Mouse (Mus musculus) Patski (cell line): ENCODE measurements around the gene Slc16a9. TPM values are rescaled to one million over a fixed set of nuclear protein-coding genes. Genes with fewer than 3 reads are reported as not detected.

ENCODE experiments used
- ATAC-seq: fragments of 100-300 bp; one replicate; pipeline ENCODE4 v1.8.0; 2021
- CTCF ChIA-PET: fragments of 350-600 bp; sonication (Branson Sonifier 250); formaldehyde crosslinking; loops from one replicate; lab custom pipeline; 2022; ENCODE audit warnings: inconsistent platforms; lab: Charles Lee
- POLR2A ChIA-PET: fragments of 350-600 bp; sonication (Branson Sonifier 250); formaldehyde crosslinking; loops from one replicate; lab custom pipeline; 2022; ENCODE audit warnings: antibody characterized with exemption, inconsistent platforms; lab: Charles Lee
- DNase-seq: peaks from one replicate; pipeline ENCODE4 v3.0.0-alpha.2; 2011; ENCODE audit warnings: low read depth, low spot score
- H3K27me3 ChIP-seq: fragments of 371-371 bp; one replicate; pipeline ENCODE4 v1.5.1; 2021
- CTCF ChIP-seq: fragments of 100-300 bp; IDR thresholded peaks from one replicate; pipeline ENCODE4 v1.5.1; 2021
- in situ Hi-C: fragments of 300-500 bp; cut with MboI; formaldehyde crosslinking; loops from 3 replicates; pipeline ENCODE4 v1.11.1; 2018; ENCODE audit warnings: low pct_unique_long_range_greater_than_20kb, mixed read lengths
- polyA plus RNA-seq: library from polyadenylated mRNA; unstranded; gene quantifications from one replicate; pipeline ENCODE4 v1.2.3, GENCODE M21; 2021

Gene Slc16a9
- polyA plus RNA-seq, 1 experiment from 2014 or later, result 0.42 TPM

DNA sequence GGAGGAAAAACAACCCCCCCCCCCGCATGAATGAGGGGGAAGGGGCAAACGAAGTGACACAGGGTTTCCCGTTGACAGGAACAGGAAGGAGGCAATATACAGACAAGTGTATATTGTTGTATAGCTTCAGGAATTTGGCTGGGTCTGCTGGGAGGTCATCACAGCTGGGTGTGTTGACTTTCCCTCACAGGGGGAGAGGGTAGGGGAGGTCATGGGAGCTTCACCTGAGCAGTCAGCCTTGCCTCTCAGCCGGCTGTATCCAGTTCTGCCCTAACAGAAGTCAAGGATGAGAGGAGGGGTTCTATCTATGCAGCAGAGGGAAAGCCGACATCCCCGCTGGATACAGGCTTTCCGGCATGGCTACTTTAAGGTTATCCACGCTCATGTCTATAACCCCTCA lies 49.2 kb downstream of the Slc16a9 start:
- ATAC-seq, result no peak
- no peak for TF ChIP-seq CTCF
- POLR2A ChIA-PET, result no interaction called here
- in situ Hi-C loops, result loop anchor here (10.0 to 25.0 kb wide), 3 partner anchors 269 to 857 kb away; no protein-coding TSS in a partner anchor
- CTCF ChIA-PET, result interaction anchor here (1.5 kb wide), 1 partner anchor 520 kb away, joined by 3 read pairs; no protein-coding TSS in a partner anchor
- no peaks in the 10 kb centered on the region for H3K27me3 ChIP-seq
- DNase-seq, result no peak

DNA sequence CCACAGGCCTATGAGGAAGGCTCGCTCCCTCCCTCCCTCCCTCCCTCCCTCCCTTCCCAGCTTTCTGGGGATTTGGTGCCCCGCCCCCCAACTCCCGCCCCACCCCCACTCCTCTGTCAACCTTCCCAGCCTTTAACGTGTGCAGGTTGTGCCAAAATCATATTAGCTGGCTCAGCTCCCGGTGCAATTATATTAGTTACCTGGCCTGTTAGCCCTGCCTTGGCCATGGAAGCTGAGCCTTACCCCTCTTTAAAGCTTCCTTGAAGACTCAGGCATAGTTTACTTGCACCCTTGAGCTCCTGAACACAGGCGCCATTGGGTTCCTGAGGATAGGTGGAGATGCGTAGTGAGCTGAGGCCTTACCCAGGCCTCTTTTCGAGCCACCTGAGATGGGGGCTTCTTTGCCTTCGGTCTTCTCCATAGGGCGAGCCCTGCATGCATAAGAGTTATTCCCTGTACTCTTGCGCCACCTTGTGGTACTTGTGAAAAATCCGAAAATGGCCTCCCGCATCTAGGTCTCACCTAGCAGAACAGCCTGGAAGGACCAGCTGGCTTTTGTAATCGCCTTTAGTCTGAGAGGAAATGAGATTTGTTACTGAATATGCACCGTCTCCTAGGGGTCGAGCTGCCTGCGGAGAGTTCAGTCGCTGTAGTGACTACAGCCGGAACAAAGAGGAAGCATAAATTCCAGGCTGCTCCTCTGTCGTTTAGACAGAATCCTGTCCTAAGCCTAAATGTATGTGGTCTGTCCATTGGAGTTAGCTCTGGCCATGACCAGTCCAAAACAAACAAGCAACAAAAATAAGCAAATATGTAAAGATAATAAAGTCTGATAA lies 51.8 kb downstream of the Slc16a9 start:
- in situ Hi-C loops, result loop anchor here (10.0 to 25.0 kb wide), 3 partner anchors 272 to 859 kb away; no protein-coding TSS in a partner anchor

GRCm38 (mm10) chr10:70299118-70299517 lies 54.2 kb downstream of the Slc16a9 start:
- no peaks in the 10 kb centered on the region for H3K27me3 ChIP-seq
- ChIA-PET POLR2A (no interaction called here), CTCF (no interaction called here)
- in situ Hi-C loops, result loop anchor here (10.0 to 25.0 kb wide), 3 partner anchors 274 to 862 kb away; no protein-coding TSS in a partner anchor
- ATAC-seq (no peak), DNase-seq (no peak)
- TF ChIP-seq CTCF, result no peak

More for the DNA sequence above, 51.8 kb downstream of the Slc16a9 start:
- no peaks in the 10 kb centered on the region for H3K27me3 ChIP-seq
- TF ChIP-seq CTCF, result peak; percentile 90
- ChIA-PET POLR2A (no interaction called here), CTCF (interaction anchor here (0.9 to 2.7 kb wide), 13 partner anchors 11 to 291 kb away, joined by 3 to 16 read pairs (median 4); partner anchors contain the start of gene Mrln)
- DNase-seq, result peak; percentile 27
- peak; percentile 44 for ATAC-seq

- no peak for ATAC-seq
- in situ Hi-C loops, result loop anchor here (10.0 to 25.0 kb wide), 4 partner anchors 275 to 913 kb away; no protein-coding TSS in a partner anchor
- no peak for DNase-seq
- CTCF ChIA-PET, result no interaction called here
- no peaks in the 10 kb centered on the region for H3K27me3 ChIP-seq
- POLR2A ChIA-PET, result no interaction called here
- TF ChIP-seq CTCF, result no peak
Measured at GRCm38 (mm10) chr10:70299653-70300052, 54.8 kb downstream of the Slc16a9 start.

DNA sequence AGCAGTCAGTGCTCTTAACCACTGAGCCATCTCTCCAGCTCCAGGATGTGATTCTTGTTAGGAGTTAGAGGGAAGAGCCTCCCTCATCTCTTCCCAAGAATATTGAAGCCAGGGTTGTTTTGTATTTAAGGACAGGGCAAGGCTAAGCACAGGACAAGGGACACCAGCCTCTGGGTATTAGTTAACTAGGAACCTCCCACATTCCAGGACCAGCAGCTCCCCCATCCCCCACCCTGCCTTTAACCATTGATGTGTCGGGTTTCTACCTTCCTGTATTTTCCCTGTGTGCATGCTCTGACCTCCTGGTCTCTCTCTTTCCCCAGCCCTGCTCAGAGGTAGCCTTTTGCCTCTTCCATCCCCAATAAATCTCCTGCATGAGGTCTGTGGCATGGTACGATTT lies 56.3 kb downstream of the Slc16a9 start:
- TF ChIP-seq CTCF, result no peak
- in situ Hi-C loops, result loop anchor here (25.0 kb wide), 1 partner anchor 911 kb away; no protein-coding TSS in a partner anchor
- DNase-seq (no peak), ATAC-seq (no peak)
- ChIA-PET CTCF (no interaction called here), POLR2A (interaction anchor here (0.5 kb wide), 1 partner anchor 932 kb away, joined by 3 read pairs; no protein-coding TSS in a partner anchor)
- no peaks in the 10 kb centered on the region for H3K27me3 ChIP-seq

DNA sequence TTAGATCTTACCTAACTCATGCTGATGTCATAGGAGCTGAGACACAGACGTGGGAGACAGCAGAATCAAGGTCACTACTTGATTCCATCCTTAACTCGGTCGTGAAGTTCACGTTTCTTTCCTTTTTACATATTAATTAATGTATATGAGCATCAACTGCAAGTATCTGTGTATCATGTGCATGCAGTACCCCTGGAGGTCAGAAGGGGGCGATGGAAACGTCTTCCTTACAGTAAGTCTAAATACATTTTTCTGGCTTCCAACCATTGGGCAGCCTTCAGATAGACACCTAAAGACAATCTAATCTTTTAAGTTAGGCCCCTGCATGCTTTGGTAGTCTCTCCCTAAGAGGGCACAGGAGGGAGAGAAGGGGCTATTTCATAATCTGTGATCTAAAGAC lies 58.3 kb downstream of the Slc16a9 start:
- no peaks in the 10 kb centered on the region for H3K27me3 ChIP-seq
- DNase-seq (no peak), ATAC-seq (no peak)
- in situ Hi-C loops, result loop anchor here (25.0 kb wide), 1 partner anchor 909 kb away; no protein-coding TSS in a partner anchor
- CTCF ChIA-PET, result no interaction called here
- POLR2A ChIA-PET, result no interaction called here
- TF ChIP-seq CTCF, result peak; percentile 50

GRCm38 (mm10) chr10:70305683-70306082 lies 60.8 kb downstream of the Slc16a9 start:
- DNase-seq, result no peak
- ATAC-seq, result no peak
- ChIA-PET POLR2A (no interaction called here), CTCF (no interaction called here)
- H3K27me3 ChIP-seq, result no peaks in the 10 kb centered on the region
- TF ChIP-seq CTCF, result no peak
- in situ Hi-C loops, result loop anchor here (25.0 kb wide), 1 partner anchor 907 kb away; no protein-coding TSS in a partner anchor

GRCm38 (mm10) chr10:70309416-70309815 lies 64.5 kb downstream of the Slc16a9 start:
- DNase-seq (no peak), ATAC-seq (no peak)
- ChIA-PET CTCF (interaction anchor here (1.2 kb wide), 1 partner anchor 13 kb away, joined by 3 read pairs; no protein-coding TSS in a partner anchor), POLR2A (no interaction called here)
- in situ Hi-C loops, result loop anchor here (25.0 kb wide), 1 partner anchor 903 kb away; no protein-coding TSS in a partner anchor
- H3K27me3 ChIP-seq, result no peaks in the 10 kb centered on the region
- TF ChIP-seq CTCF, result no peak

DNA sequence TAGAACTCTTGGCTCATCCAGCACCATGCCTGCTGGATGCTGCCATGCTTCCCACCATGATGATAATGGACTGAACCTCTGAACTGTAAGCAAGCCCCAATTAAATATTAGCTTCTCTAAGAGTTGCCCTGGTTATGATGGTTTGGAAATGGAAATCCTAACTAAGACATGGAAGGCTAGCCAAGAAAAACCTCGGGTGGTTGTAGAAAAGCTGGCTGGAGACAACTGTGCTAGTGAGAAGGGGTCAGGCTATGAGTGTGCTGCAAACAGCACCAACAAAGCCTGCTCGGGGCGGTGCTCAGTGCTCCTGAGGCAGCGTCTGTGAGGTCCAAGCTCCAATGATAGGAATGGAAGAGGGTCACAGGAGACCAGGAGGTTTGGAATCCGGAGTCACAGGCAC lies 65.7 kb downstream of the Slc16a9 start:
- H3K27me3 ChIP-seq, result no peaks in the 10 kb centered on the region
- ChIA-PET CTCF (interaction anchor here (1.2 kb wide), 1 partner anchor 14 kb away, joined by 3 read pairs; no protein-coding TSS in a partner anchor), POLR2A (no interaction called here)
- no peak for TF ChIP-seq CTCF
- in situ Hi-C loops, result loop anchor here (25.0 kb wide), 1 partner anchor 902 kb away; no protein-coding TSS in a partner anchor
- ATAC-seq (no peak), DNase-seq (no peak)

GRCm38 (mm10) chr10:70315895-70316294 lies 71.0 kb downstream of the Slc16a9 start:
- DNase-seq, result no peak
- TF ChIP-seq CTCF, result no peak
- H3K27me3 ChIP-seq, result no peaks in the 10 kb centered on the region
- ATAC-seq, result no peak
- ChIA-PET POLR2A (no interaction called here), CTCF (no interaction called here)
- in situ Hi-C loops, result loop anchor here (5.0 to 25.0 kb wide), 2 partner anchors 241 to 896 kb away; no protein-coding TSS in a partner anchor
